Mouse (Mus musculus) thymus, postnatal 36 days (tissue): ENCODE data around the gene Col4a3bp.

Experiments
- DNase-seq, 2 experiments: peaks; one replicate each; pipeline ENCODE4 v3.0.0; 2022; ENCODE audit warnings: mixed read lengths in 2 of 2

Gene Col4a3bp

GRCm38 (mm10) chr13:96542081-96542889, at the start of gene Col4a3bp, which contains the start of gene Polk:
Gene Col4a3bp, plus strand, starts transcription at chr13:96542618.
Gene Polk, minus strand, starts transcription at chr13:96542579.
- DNase-seq: peak; percentile 93 to 97

- no peak for DNase-seq
Measured at GRCm38 (mm10) chr13:96496630-96497029, 45.8 kb upstream of the Col4a3bp start.

GRCm38 (mm10) chr13:96499891-96500290, 42.5 kb upstream of the Col4a3bp start:
- DNase-seq: no peak

GRCm38 (mm10) chr13:96505661-96506060, 36.8 kb upstream of the Col4a3bp start:
- DNase-seq: no peak

GRCm38 (mm10) chr13:96506313-96506712, 36.1 kb upstream of the Col4a3bp start:
- DNase-seq: no peak

GRCm38 (mm10) chr13:96507541-96507940, 34.9 kb upstream of the Col4a3bp start:
- no peak for DNase-seq

GRCm38 (mm10) chr13:96510635-96511034, 31.8 kb upstream of the Col4a3bp start:
- peak; percentile 14 to 28 for DNase-seq

- DNase-seq: no peak
Measured at GRCm38 (mm10) chr13:96511262-96511661, 31.2 kb upstream of the Col4a3bp start.

GRCm38 (mm10) chr13:96511893-96512292, 30.5 kb upstream of the Col4a3bp start:
- DNase-seq: no peak

GRCm38 (mm10) chr13:96514154-96514942, 28.1 kb upstream of the Col4a3bp start:
- no peak for DNase-seq

- no peak for DNase-seq
Measured at GRCm38 (mm10) chr13:96516249-96516648, 26.2 kb upstream of the Col4a3bp start.

- no peak for DNase-seq
Measured at GRCm38 (mm10) chr13:96517335-96517734, 25.1 kb upstream of the Col4a3bp start.

- DNase-seq: no peak
Measured at GRCm38 (mm10) chr13:96521294-96521693, 21.1 kb upstream of the Col4a3bp start.

- DNase-seq: no peak
Measured at GRCm38 (mm10) chr13:96527022-96527421, 15.4 kb upstream of the Col4a3bp start.

GRCm38 (mm10) chr13:96527856-96528255, 14.6 kb upstream of the Col4a3bp start:
- DNase-seq: no peak

GRCm38 (mm10) chr13:96528776-96529175, 13.6 kb upstream of the Col4a3bp start:
- DNase-seq: no peak

GRCm38 (mm10) chr13:96529542-96529941, 12.9 kb upstream of the Col4a3bp start:
- DNase-seq: no peak

GRCm38 (mm10) chr13:96530064-96530463, 12.4 kb upstream of the Col4a3bp start:
- DNase-seq: no peak

GRCm38 (mm10) chr13:96532176-96532575, 10.2 kb upstream of the Col4a3bp start:
- DNase-seq: no peak

- DNase-seq: no peak
Measured at GRCm38 (mm10) chr13:96533742-96534141, 8.7 kb upstream of the Col4a3bp start.

- DNase-seq: no peak
Measured at GRCm38 (mm10) chr13:96536821-96537572, 5.4 kb upstream of the Col4a3bp start.

GRCm38 (mm10) chr13:96538103-96538502, 4.3 kb upstream of the Col4a3bp start:
- DNase-seq: no peak

GRCm38 (mm10) chr13:96541381-96541780, 1.0 kb upstream of the Col4a3bp start:
- DNase-seq: no peak
